Comparison of ENCODE assay signal across 8 mouse cellular contexts in genomic region chr17:56269153-56269630, GRCm38 (mm10). TPM values are rescaled to one million over a fixed set of nuclear protein-coding genes. Genes with fewer than 3 reads are reported as not detected.
A peak's percentile ranks its signal among the peaks of the same experiment; 100 is the strongest.
DNase-seq lines count a peak whose midpoint lies in the region; ATAC-seq and TF ChIP-seq lines count a peak whose summit lies in the region.

No protein-coding gene starts in this region.

- peak overlapping the region; percentile 95 for H3K27ac ChIP-seq in heart, adult 2 months
- H3K27ac ChIP-seq in kidney, adult 2 months (ENCODE audit: insufficient read depth, low read depth, low read length) = peak overlapping the region; percentile 94
- H3K27ac ChIP-seq in limb, embryonic 14.5 days (replicated peaks; ENCODE audit: low read depth, low read length) = peak overlapping the region; percentile 80
- peak overlapping the region; percentile 78 for H3K27ac ChIP-seq in midbrain, embryonic 14.5 days (replicated peaks; ENCODE audit: low read depth, low read length)

- WGBS in heart, adult 2 months = 12% methylated on average over 12 of the region's 12 CpGs
- WGBS in kidney, adult 2 months = 16% methylated on average over 12 of the region's 12 CpGs
- WGBS in limb, embryonic 14.5 days = 19% methylated on average over 12 of the region's 12 CpGs
- 18% methylated on average over 12 of the region's 12 CpGs for WGBS in midbrain, embryonic 14.5 days

- H3K27me3 ChIP-seq in heart, adult 2 months (ENCODE audit: control insufficient read depth, insufficient read depth, low read length) = no peaks in the 10 kb centered on the region
- H3K27me3 ChIP-seq in kidney, adult 2 months (replicated peaks; ENCODE audit: control insufficient read depth, insufficient read depth, low read length) = no peaks in the 10 kb centered on the region
- H3K27me3 ChIP-seq in limb, embryonic 14.5 days (ENCODE audit: control insufficient read depth, insufficient read depth, low read length) = no peaks in the 10 kb centered on the region
- H3K27me3 ChIP-seq in midbrain, embryonic 14.5 days (ENCODE audit: control insufficient read depth, insufficient read depth, low read length) = no peaks in the 10 kb centered on the region

- no peaks in the 10 kb centered on the region; the same call in 1 of the 2 replicates for H3K79me2 ChIP-seq in heart, adult 2 months (replicated peaks; ENCODE audit: control insufficient read depth, insufficient read depth, low read length)

- no peaks in the 10 kb centered on the region for H3K9me3 ChIP-seq in limb, embryonic 14.5 days (ENCODE audit: control insufficient read depth, low read length)
- H3K9me3 ChIP-seq in midbrain, embryonic 14.5 days (ENCODE audit: control insufficient read depth, low read length) = no peaks in the 10 kb centered on the region

- H3K4me2 ChIP-seq in limb, embryonic 14.5 days (replicated peaks; ENCODE audit: low read depth, low read length, severe bottlenecking) = peak overlapping the region; percentile 71
- peak overlapping the region; percentile 83 for H3K4me2 ChIP-seq in midbrain, embryonic 14.5 days (ENCODE audit: low read length)

- peak; percentile 94 for TF ChIP-seq POLR2A in heart, adult 2 months (IDR thresholded peaks at IDR 0.05; ENCODE audit: insufficient read depth, low read depth, low read length)
- peak; percentile 6 for TF ChIP-seq POLR2A in kidney, adult 2 months (IDR thresholded peaks at IDR 0.05; ENCODE audit: low read depth, low read length)
- TF ChIP-seq POLR2A in limb, embryonic 14.5 days (IDR thresholded peaks at IDR 0.05; ENCODE audit: borderline replicate concordance, extremely low read depth, insufficient read depth, insufficient read length) = no peak

- TF ChIP-seq CTCF in heart, adult 2 months (IDR thresholded peaks at IDR 0.05) = no peak
- TF ChIP-seq CTCF in kidney, adult 2 months (conservative IDR thresholded peaks at IDR 0.05; ENCODE audit: insufficient read depth, insufficient read length, low read depth, low read length) = no peak

- peak; percentile 92 for ATAC-seq in limb, embryonic 14.5 days (ENCODE audit: low FRiP score, low read depth)
- peak; percentile 86 for ATAC-seq in midbrain, embryonic 14.5 days (ENCODE audit: low FRiP score, low TSS enrichment)

- intact Hi-C loops in heart, adult 2 months (cut with DNase I) = no loop called here

- H3K9ac ChIP-seq in heart, adult 2 months (ENCODE audit: low read depth, low read length) = peak overlapping the region; percentile 62
- peak overlapping the region; percentile 53 for H3K9ac ChIP-seq in limb, embryonic 14.5 days (ENCODE audit: low read depth, low read length, severe bottlenecking)
- H3K9ac ChIP-seq in midbrain, embryonic 14.5 days (replicated peaks; ENCODE audit: low read length) = peak overlapping the region; percentile 59

- peak; percentile 81 for DNase-seq in right cerebral cortex, adult 18-20 months
- no peak for DNase-seq in right cerebral cortex, postnatal 14 days
- DNase-seq in cerebellum, postnatal 14 days = peak; percentile 70 to 77
- peak; percentile 56 to 75 for DNase-seq in heart, adult 2 months
- DNase-seq in kidney, adult 2 months = peak; percentile 88
- DNase-seq in limb, embryonic 14.5 days (ENCODE audit: low spot score) = peak; percentile 86
- DNase-seq in midbrain, embryonic 14.5 days = peak; percentile 89
- DNase-seq in telencephalon, adult 2 months (ENCODE audit: low read depth, low spot score) = peak; percentile 92

- 0 out of 2 replicates have a peak, but pooled peaks have one; percentile 62 for TF ChIP-seq EP300 in heart, adult 2 months (IDR thresholded peaks at IDR 0.05; ENCODE audit: insufficient read depth, low read depth, low read length)

- H3K36me3 ChIP-seq in heart, adult 2 months (ENCODE audit: control insufficient read depth, insufficient read depth, low read length) = no peaks in the 10 kb centered on the region
- H3K36me3 ChIP-seq in kidney, adult 2 months (ENCODE audit: control insufficient read depth, insufficient read depth, low read length) = no peaks in the 10 kb centered on the region
- peaks cover 18% of the 10 kb centered on the region for H3K36me3 ChIP-seq in limb, embryonic 14.5 days (ENCODE audit: control insufficient read depth, insufficient read depth, low read length)
- peaks cover 7% of the 10 kb centered on the region for H3K36me3 ChIP-seq in midbrain, embryonic 14.5 days (ENCODE audit: control insufficient read depth, insufficient read depth, low read length)

- H3K4me3 ChIP-seq in heart, adult 2 months = peak overlapping the region; percentile 59
- H3K4me3 ChIP-seq in kidney, adult 2 months (ENCODE audit: insufficient read depth, low read depth, low read length) = peak overlapping the region; percentile 49
- peak overlapping the region; percentile 37 for H3K4me3 ChIP-seq in limb, embryonic 14.5 days (replicated peaks; ENCODE audit: low read length)
- peak overlapping the region; percentile 41 for H3K4me3 ChIP-seq in midbrain, embryonic 14.5 days (replicated peaks; ENCODE audit: low read depth, low read length)

- H3K4me1 ChIP-seq in heart, adult 2 months (ENCODE audit: control insufficient read depth, insufficient read depth, low read length) = peaks cover 11% of the 10 kb centered on the region
- H3K4me1 ChIP-seq in kidney, adult 2 months (ENCODE audit: control insufficient read depth, insufficient read depth, low read length) = peaks cover 19% of the 10 kb centered on the region; the same call in 1 of the 2 replicates
- no peaks in the 10 kb centered on the region; the same call in 1 of the 2 replicates for H3K4me1 ChIP-seq in limb, embryonic 14.5 days (ENCODE audit: control insufficient read depth, insufficient read depth, low read length)
- peaks cover 7% of the 10 kb centered on the region; the same call in 1 of the 2 replicates for H3K4me1 ChIP-seq in midbrain, embryonic 14.5 days (ENCODE audit: control insufficient read depth, insufficient read depth, low read length)

RNA-seq across cellular contexts. Expression of gene Ticam1, which starts 7.4 kb away (rescaled TPM):
- total RNA-seq in heart, adult 2 months (2021) = 1 to 10 TPM; 8.0 TPM
- 16.8 and 18.0 TPM in 2 replicates for polyA plus RNA-seq in heart, adult 2 months (2012; rRNA removed)
- polyA plus RNA-seq in kidney, adult 2 months (2012; rRNA removed) = 33.3 and 34.7 TPM in 2 replicates
- 12.5 and 16.5 TPM in 2 replicates for polyA plus RNA-seq in limb, embryonic 14.5 days (2012; rRNA removed)
- 8.2 and 8.7 TPM in 2 replicates for polyA plus RNA-seq in limb, embryonic 14.5 days (2014; fragmentation: Nextera tagmentation; extraction: Ambion mirVana)
- 0.78 and 1.6 TPM in 2 replicates for polyA plus RNA-seq in midbrain, embryonic 14.5 days (2014; fragmentation: Nextera tagmentation; extraction: Ambion mirVana)

RNA-seq across cellular contexts. Expression of gene Fem1a, which starts 12.6 kb away (rescaled TPM):
- 100 to 1,000 TPM; 108 to 124 TPM for total RNA-seq in heart, adult 2 months (2021)
- polyA plus RNA-seq in heart, adult 2 months (2012; rRNA removed) = 81.5 and 104 TPM in 2 replicates
- polyA plus RNA-seq in kidney, adult 2 months (2012; rRNA removed) = 23.7 and 28.2 TPM in 2 replicates
- 14.5 and 18.4 TPM in 2 replicates for polyA plus RNA-seq in limb, embryonic 14.5 days (2012; rRNA removed)
- 16.0 and 17.4 TPM in 2 replicates for polyA plus RNA-seq in limb, embryonic 14.5 days (2014; fragmentation: Nextera tagmentation; extraction: Ambion mirVana)
- 16.9 and 21.4 TPM in 2 replicates for polyA plus RNA-seq in midbrain, embryonic 14.5 days (2014; fragmentation: Nextera tagmentation; extraction: Ambion mirVana)

RNA-seq across cellular contexts. Expression of gene Plin3, which starts 23.5 kb away (rescaled TPM):
- total RNA-seq in heart, adult 2 months (2021) = 100 to 1,000 TPM; 160 to 221 TPM
- 65.6 and 66.2 TPM in 2 replicates for polyA plus RNA-seq in heart, adult 2 months (2012; rRNA removed)
- polyA plus RNA-seq in kidney, adult 2 months (2012; rRNA removed) = 34.8 and 43.1 TPM in 2 replicates
- 41.0 and 44.1 TPM in 2 replicates for polyA plus RNA-seq in limb, embryonic 14.5 days (2012; rRNA removed)
- 90.1 and 90.3 TPM in 2 replicates for polyA plus RNA-seq in limb, embryonic 14.5 days (2014; fragmentation: Nextera tagmentation; extraction: Ambion mirVana)
- polyA plus RNA-seq in midbrain, embryonic 14.5 days (2014; fragmentation: Nextera tagmentation; extraction: Ambion mirVana) = 6.4 and 11.6 TPM in 2 replicates

RNA-seq across cellular contexts. Expression of gene Arrdc5, which starts 30.9 kb away (rescaled TPM):
- not detected for total RNA-seq in heart, adult 2 months (2021)
- 0.32 TPM in 1 of 2 replicates, not detected in the other for polyA plus RNA-seq in heart, adult 2 months (2012; rRNA removed)
- polyA plus RNA-seq in kidney, adult 2 months (2012; rRNA removed) = not detected in 2 replicates
- polyA plus RNA-seq in limb, embryonic 14.5 days (2012; rRNA removed) = not detected in 2 replicates
- polyA plus RNA-seq in limb, embryonic 14.5 days (2014; fragmentation: Nextera tagmentation; extraction: Ambion mirVana) = not detected in 2 replicates
- polyA plus RNA-seq in midbrain, embryonic 14.5 days (2014; fragmentation: Nextera tagmentation; extraction: Ambion mirVana) = not detected in 2 replicates

RNA-seq across cellular contexts. Expression of gene Uhrf1, which starts 33.9 kb away (rescaled TPM):
- total RNA-seq in heart, adult 2 months (2021) = 1 to 10 TPM; 2.0 to 2.4 TPM
- polyA plus RNA-seq in heart, adult 2 months (2012; rRNA removed) = 0.85 and 1.2 TPM in 2 replicates
- polyA plus RNA-seq in kidney, adult 2 months (2012; rRNA removed) = 1.2 and 2.3 TPM in 2 replicates
- 105 and 116 TPM in 2 replicates for polyA plus RNA-seq in limb, embryonic 14.5 days (2012; rRNA removed)
- polyA plus RNA-seq in limb, embryonic 14.5 days (2014; fragmentation: Nextera tagmentation; extraction: Ambion mirVana) = 89.0 and 93.9 TPM in 2 replicates
- polyA plus RNA-seq in midbrain, embryonic 14.5 days (2014; fragmentation: Nextera tagmentation; extraction: Ambion mirVana) = 11.3 and 21.5 TPM in 2 replicates
